Mouse (Mus musculus) liver, embryonic 14.5 days (tissue): ENCODE measurements at regions not wholly inside any gene's neighbourhood (a gene's known extent, or its start where the extent isn't known, plus 50 kb on each side); places are given as distances from the start of the nearest gene placed in this dataset.

Source experiments
- ATAC-seq: fragments of 200-750 bp; cut with Nextera tagmentation; 2 replicates; pipeline ENCODE4 v1.8.0; 2017; ENCODE audit warnings: moderate number of reproducible peaks, mild to moderate bottlenecking, moderate library complexity; ENCODE audit not compliant: insufficient read depth
- DNase-seq, 3 experiments: peaks; one replicate each; pipeline ENCODE4 v3.0.0-alpha.2; 2012 to 2013; ENCODE audit warnings: low read depth in 3 of 3, low spot score in 3 of 3
- H3K27ac ChIP-seq: fragments of 300-500 bp; sonication (generic); 2 replicates; pipeline ENCODE4 v1.5.1; 2014; ENCODE audit warnings: moderate library complexity, mild to moderate bottlenecking, control low read depth, inconsistent platforms
- H3K27me3 ChIP-seq: fragments of 300-500 bp; sonication (generic); 2 replicates; pipeline ENCODE4 v1.6.1; 2014; ENCODE audit warnings: mild to moderate bottlenecking, low read length, moderate library complexity; ENCODE audit not compliant: control insufficient read depth, insufficient read depth
- H3K36me3 ChIP-seq: fragments of 300-500 bp; sonication (generic); replicated peaks from 2 replicates; pipeline ENCODE4 v1.6.1; 2014; ENCODE audit warnings: low read depth; ENCODE audit not compliant: control insufficient read depth, insufficient read depth
- H3K4me1 ChIP-seq, 2 experiments: fragments of 200-500 bp in 1 of 2; fragments of 300-500 bp in 1 of 2; sonication (generic) in 1 of 2; replicated peaks; 2 replicates each; pipeline ENCODE4 v1.6.1; 2012 to 2014; ENCODE audit warnings: antibody characterized with exemption in 1 of 2, inconsistent platforms in 1 of 2, low read length in 1 of 2; ENCODE audit not compliant: control insufficient read depth in 2 of 2, insufficient read depth in 2 of 2
- H3K4me2 ChIP-seq: fragments of 300-500 bp; sonication (generic); 2 replicates; pipeline ENCODE4 v1.6.1; 2014; ENCODE audit warnings: low read depth, mild to moderate bottlenecking, control low read depth, moderate library complexity
- H3K4me3 ChIP-seq, 2 experiments: fragments of 200-500 bp in 1 of 2; fragments of 300-500 bp in 1 of 2; sonication (generic) in 1 of 2; 2 replicates each; pipeline ENCODE4 v1.5.1; 2012 to 2014; ENCODE audit warnings: low read depth in 2 of 2, low read length in 2 of 2, mild to moderate bottlenecking in 2 of 2, control low read depth in 1 of 2, inconsistent platforms in 1 of 2, moderate library complexity in 1 of 2; ENCODE audit not compliant: insufficient read depth in 1 of 2
- H3K9ac ChIP-seq: fragments of 300-500 bp; sonication (generic); replicated peaks from 2 replicates; pipeline ENCODE4 v1.6.1; 2014; ENCODE audit warnings: mild to moderate bottlenecking, control low read depth, moderate library complexity
- H3K9me3 ChIP-seq: fragments of 300-500 bp; sonication (generic); 2 replicates; pipeline ENCODE4 v1.6.1; 2016; ENCODE audit warnings: low read length, mixed read lengths; ENCODE audit not compliant: control insufficient read depth
- CTCF ChIP-seq: IDR thresholded peaks from 2 replicates; pipeline ENCODE4 v1.5.1; 2016; ENCODE audit warnings: antibody characterized with exemption, low read depth, control low read depth
- EP300 ChIP-seq: IDR thresholded peaks from 2 replicates; pipeline ENCODE4 v1.6.1; 2016; ENCODE audit warnings: antibody characterized with exemption, low read depth
- WGBS: fragments of 180-500 bp; shearing (Covaris S2); extraction: QIAGEN DNeasy Blood & Tissue Kit; methylation state at CpG from one replicate; pipeline ENCODE4 v1.1.7; 2014; ENCODE audit not compliant: insufficient replicate concordance; 5-methylcytosine and 5-hydroxymethylcytosine counted together

GRCm38 (mm10) chr1:185923723-185924122, 193.4 kb downstream of the Lyplal1 start:
- TF ChIP-seq CTCF (no peak), EP300 (no peak)
- Histone ChIP-seq H3K9me3 (no peaks in the 10 kb centered on the region), H3K27me3 (no peaks in the 10 kb centered on the region), H3K4me1 (no peaks in the 10 kb centered on the region), H3K9ac (no peak overlapping the region), H3K27ac (no peak overlapping the region), H3K36me3 (no peaks in the 10 kb centered on the region), H3K4me3 (no peak overlapping the region), H3K4me2 (no peak overlapping the region)
- ATAC-seq (no peak), DNase-seq (no peak)
- 37% methylated on average over 2 of the region's 2 CpGs for WGBS

DNA sequence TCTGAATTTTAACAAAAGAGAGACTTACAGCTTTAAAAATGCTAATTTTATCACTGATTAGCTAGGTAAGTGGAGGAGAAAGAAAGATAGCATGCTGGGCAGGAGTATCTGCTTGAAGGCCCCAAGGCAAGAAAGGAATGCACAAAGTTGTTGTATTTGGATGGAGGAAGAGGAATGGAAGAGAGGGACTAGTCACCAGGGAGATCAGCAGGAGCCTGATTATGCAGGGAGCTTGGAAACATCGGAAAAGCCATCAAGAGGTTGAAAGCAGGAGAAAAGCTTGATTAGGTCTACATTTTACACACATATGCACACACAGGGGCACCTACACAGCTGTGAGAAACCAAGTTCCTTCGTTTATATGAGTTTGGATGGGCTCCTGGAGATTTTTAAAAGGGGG, 188.1 kb downstream of the Lyplal1 start:
- no peak overlapping the region for H3K27ac ChIP-seq
- no peak overlapping the region for H3K4me2 ChIP-seq
- H3K27me3 ChIP-seq, result no peaks in the 10 kb centered on the region
- H3K9ac ChIP-seq, result no peak overlapping the region
- TF ChIP-seq CTCF (no peak), EP300 (no peak)
- DNase-seq, result no peak
- no peaks in the 10 kb centered on the region for H3K4me1 ChIP-seq
- H3K9me3 ChIP-seq, result no peaks in the 10 kb centered on the region
- no peak for ATAC-seq
- H3K36me3 ChIP-seq, result no peaks in the 10 kb centered on the region
- WGBS, result 21% methylated on average over 2 of the region's 2 CpGs
- H3K4me3 ChIP-seq, result no peak overlapping the region

- no peaks in the 10 kb centered on the region for H3K9me3 ChIP-seq
- DNase-seq, result no peak
- no peak for ATAC-seq
- WGBS, result 58% methylated on average over 5 of the region's 5 CpGs
- no peak overlapping the region for H3K4me2 ChIP-seq
- no peaks in the 10 kb centered on the region for H3K36me3 ChIP-seq
- no peak overlapping the region for H3K27ac ChIP-seq
- TF ChIP-seq EP300 (no peak), CTCF (no peak)
- H3K4me3 ChIP-seq, result no peak overlapping the region
- no peak overlapping the region for H3K9ac ChIP-seq
- H3K4me1 ChIP-seq, result no peaks in the 10 kb centered on the region
- H3K27me3 ChIP-seq, result no peaks in the 10 kb centered on the region
Measured at GRCm38 (mm10) chr1:185929761-185930160, 187.3 kb downstream of the Lyplal1 start.

DNA sequence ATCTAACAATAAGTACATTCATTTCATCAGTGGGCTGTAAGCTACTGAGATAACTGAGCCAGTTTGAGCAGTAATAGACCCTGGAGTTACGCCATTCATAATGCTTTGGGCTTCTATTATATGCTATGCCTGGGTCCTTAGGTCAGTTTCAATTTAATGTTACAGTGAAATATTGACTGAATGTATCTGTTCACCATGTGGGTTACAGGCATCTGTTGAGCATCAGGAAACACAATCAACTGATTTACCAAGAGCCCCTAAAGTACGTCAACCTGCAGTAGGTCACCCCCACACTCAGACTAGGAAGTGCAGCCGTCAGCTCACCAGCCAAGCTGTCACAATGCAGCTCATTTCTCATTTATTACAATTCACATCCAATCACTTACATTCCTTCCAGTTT, 183.5 kb downstream of the Lyplal1 start:
- Histone ChIP-seq H3K9me3 (no peaks in the 10 kb centered on the region), H3K27me3 (no peaks in the 10 kb centered on the region), H3K4me2 (no peak overlapping the region), H3K9ac (no peak overlapping the region), H3K27ac (no peak overlapping the region), H3K4me3 (no peak overlapping the region), H3K4me1 (no peaks in the 10 kb centered on the region), H3K36me3 (no peaks in the 10 kb centered on the region)
- DNase-seq (no peak), ATAC-seq (no peak)
- TF ChIP-seq CTCF, result no peak
- TF ChIP-seq EP300, result no peak
- 63% methylated on average over 3 of the region's 3 CpGs for WGBS

DNA sequence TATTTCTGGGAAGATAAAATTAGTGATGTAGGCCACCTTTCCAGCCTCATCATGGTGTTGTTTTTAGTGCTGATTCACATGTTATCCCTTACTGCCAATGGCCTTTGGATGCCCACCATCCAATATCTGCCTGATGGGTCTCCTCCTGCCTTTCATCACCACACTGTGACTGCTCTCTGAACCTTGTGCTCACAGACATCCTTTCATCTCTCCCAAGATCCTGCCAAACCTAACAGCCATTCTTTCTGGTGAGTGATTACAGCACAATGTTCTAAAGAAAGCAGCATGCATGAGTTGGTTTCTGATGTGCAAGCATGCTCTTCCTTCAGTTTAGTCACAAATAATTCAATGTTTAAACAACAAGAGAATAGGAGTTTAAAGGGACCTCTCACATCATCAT, 180.1 kb downstream of the Lyplal1 start:
- Histone ChIP-seq H3K9me3 (no peaks in the 10 kb centered on the region), H3K27ac (no peak overlapping the region), H3K9ac (no peak overlapping the region), H3K4me2 (no peak overlapping the region), H3K36me3 (no peaks in the 10 kb centered on the region), H3K4me1 (no peaks in the 10 kb centered on the region), H3K4me3 (no peak overlapping the region), H3K27me3 (no peaks in the 10 kb centered on the region)
- DNase-seq (no peak), ATAC-seq (no peak)
- TF ChIP-seq EP300, result no peak
- no peak for TF ChIP-seq CTCF

DNA sequence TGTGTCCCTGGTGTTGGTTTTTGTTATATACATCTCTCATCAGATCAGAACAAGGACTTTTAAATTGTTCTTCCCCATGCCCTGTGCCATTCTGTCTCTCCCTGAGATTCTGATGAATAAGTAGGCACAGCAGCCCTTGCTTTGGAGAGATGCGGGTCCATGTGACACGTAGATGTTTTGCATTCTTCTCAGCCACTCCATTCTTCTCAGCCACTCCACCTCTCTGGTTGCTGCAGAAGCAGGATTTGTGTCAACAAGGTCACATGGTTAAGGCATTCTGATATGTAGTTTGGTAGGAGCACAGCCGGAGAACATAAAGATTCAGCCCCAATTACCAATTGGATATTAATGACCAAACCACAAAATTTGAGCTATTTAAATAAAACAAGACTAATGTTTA, 177.2 kb downstream of the Lyplal1 start:
- Histone ChIP-seq H3K27ac (no peak overlapping the region), H3K9me3 (no peaks in the 10 kb centered on the region), H3K36me3 (no peaks in the 10 kb centered on the region), H3K4me2 (no peak overlapping the region), H3K4me3 (no peak overlapping the region), H3K27me3 (no peaks in the 10 kb centered on the region), H3K9ac (no peak overlapping the region), H3K4me1 (no peaks in the 10 kb centered on the region)
- ATAC-seq (no peak), DNase-seq (no peak)
- 64% methylated on average over 3 of the region's 3 CpGs for WGBS
- TF ChIP-seq CTCF (no peak), EP300 (no peak)
